Mouse (Mus musculus) forebrain, embryonic 12.5 days (tissue): ENCODE results near the gene Gm21970. TPM values are rescaled to one million over a fixed set of nuclear protein-coding genes. Genes with fewer than 3 reads are reported as not detected.

Experiments
- ATAC-seq: fragments of 200-750 bp; cut with Nextera tagmentation; 2 replicates; pipeline ENCODE4 v1.8.0; 2017; ENCODE audit warnings: moderate TSS enrichment; ENCODE audit not compliant: low FRiP score
- H3K27ac ChIP-seq: fragments of 300-500 bp; sonication (generic); 2 replicates; pipeline ENCODE4 v1.5.1; 2016; ENCODE audit warnings: mild to moderate bottlenecking
- H3K27me3 ChIP-seq: fragments of 300-500 bp; sonication (generic); 2 replicates; pipeline ENCODE4 v1.6.1; 2016; ENCODE audit warnings: mild to moderate bottlenecking
- H3K36me3 ChIP-seq: fragments of 300-500 bp; sonication (generic); replicated peaks from 2 replicates; pipeline ENCODE4 v1.6.1; 2016; ENCODE audit warnings: mild to moderate bottlenecking
- H3K4me1 ChIP-seq: fragments of 300-500 bp; sonication (generic); 2 replicates; pipeline ENCODE4 v1.6.1; 2016
- H3K4me2 ChIP-seq: fragments of 300-500 bp; sonication (generic); 2 replicates; pipeline ENCODE4 v1.6.1; 2016; ENCODE audit warnings: mild to moderate bottlenecking, moderate library complexity
- H3K4me3 ChIP-seq: fragments of 300-500 bp; sonication (generic); replicated peaks from 2 replicates; pipeline ENCODE4 v1.5.1; 2016; ENCODE audit warnings: mild to moderate bottlenecking
- H3K9ac ChIP-seq: fragments of 300-500 bp; sonication (generic); 2 replicates; pipeline ENCODE4 v1.6.1; 2016; ENCODE audit warnings: mild to moderate bottlenecking
- H3K9me3 ChIP-seq: fragments of 300-500 bp; sonication (generic); 2 replicates; pipeline ENCODE4 v1.6.1; 2016
- WGBS: fragments of 180-500 bp; shearing (Covaris S2); methylation state at CpG from one replicate; pipeline ENCODE4 v1.1.7; 2016; 5-methylcytosine and 5-hydroxymethylcytosine counted together
- polyA plus RNA-seq: library from polyadenylated mRNA; unstranded; fragments of >200 nt; fragmentation: Nextera tagmentation; extraction: Ambion mirVana; gene quantifications from 2 replicates; pipeline ENCODE4 v1.2.1, GENCODE M21; 2016

Gene Gm21970
- polyA plus RNA-seq, 1 experiment from 2014 or later = not detected

DNA sequence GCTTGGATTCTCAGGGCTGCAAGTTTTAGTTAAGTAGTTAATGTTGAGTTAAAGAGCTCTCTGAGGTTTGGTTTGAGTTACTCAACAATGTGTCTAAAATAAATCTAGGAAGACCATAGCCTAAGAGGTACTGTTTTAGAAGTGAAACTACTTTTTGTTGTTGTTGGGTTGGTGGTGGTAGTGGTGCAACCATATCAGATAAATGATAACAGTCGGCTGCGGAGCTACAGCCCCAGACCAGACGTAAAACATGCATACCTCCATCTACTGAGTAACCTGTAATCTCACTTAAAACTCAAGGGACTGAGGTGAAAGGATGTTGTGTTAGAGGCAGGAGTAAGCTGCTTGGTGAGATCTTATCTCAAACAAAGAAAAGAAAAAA is 17.3 kb upstream of the Gm21970 start:
- no peaks in the 10 kb centered on the region for H3K27me3 ChIP-seq
- no peak overlapping the region for H3K9ac ChIP-seq
- WGBS = 89% methylated on average over 3 of the region's 3 CpGs
- H3K4me3 ChIP-seq = no peak overlapping the region
- peaks cover 28% of the 10 kb centered on the region for H3K4me1 ChIP-seq
- peaks cover 10% of the 10 kb centered on the region; the same call in 1 of the 2 replicates for H3K36me3 ChIP-seq
- H3K9me3 ChIP-seq = no peaks in the 10 kb centered on the region
- no peak overlapping the region for H3K27ac ChIP-seq
- no peak for ATAC-seq
- peak overlapping the region; percentile 70; the same call in 1 of the 2 replicates for H3K4me2 ChIP-seq

DNA sequence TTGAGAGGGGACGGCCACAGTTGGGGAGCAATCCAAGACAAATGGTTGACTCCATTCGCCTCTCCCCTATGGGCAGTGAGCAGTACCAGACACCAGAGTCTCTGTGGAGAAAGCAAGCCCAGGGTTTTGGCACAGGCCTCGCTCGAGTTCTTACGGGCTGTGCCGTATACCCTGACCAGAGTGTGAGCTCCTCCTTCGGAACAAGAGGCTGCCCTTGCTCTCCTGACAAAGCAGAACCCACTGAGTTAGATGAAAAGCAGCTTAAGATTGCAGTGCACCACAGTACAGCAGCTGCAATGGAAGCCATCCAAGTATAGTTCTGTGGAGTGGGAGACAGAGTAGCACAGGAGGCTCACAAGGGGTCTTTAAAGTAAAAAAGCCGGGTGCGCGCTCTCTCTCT is 14.8 kb upstream of the Gm21970 start:
- H3K9ac ChIP-seq = no peak overlapping the region
- no peak for ATAC-seq
- WGBS = 92% methylated on average over 10 of the region's 10 CpGs
- H3K36me3 ChIP-seq = peaks cover 10% of the 10 kb centered on the region; the same call in 1 of the 2 replicates
- H3K4me2 ChIP-seq = no peak overlapping the region
- no peak overlapping the region for H3K4me3 ChIP-seq
- H3K9me3 ChIP-seq = no peaks in the 10 kb centered on the region
- H3K27ac ChIP-seq = peak overlapping the region; percentile 36; the same call in 1 of the 2 replicates
- H3K4me1 ChIP-seq = peaks cover 29% of the 10 kb centered on the region
- H3K27me3 ChIP-seq = no peaks in the 10 kb centered on the region

DNA sequence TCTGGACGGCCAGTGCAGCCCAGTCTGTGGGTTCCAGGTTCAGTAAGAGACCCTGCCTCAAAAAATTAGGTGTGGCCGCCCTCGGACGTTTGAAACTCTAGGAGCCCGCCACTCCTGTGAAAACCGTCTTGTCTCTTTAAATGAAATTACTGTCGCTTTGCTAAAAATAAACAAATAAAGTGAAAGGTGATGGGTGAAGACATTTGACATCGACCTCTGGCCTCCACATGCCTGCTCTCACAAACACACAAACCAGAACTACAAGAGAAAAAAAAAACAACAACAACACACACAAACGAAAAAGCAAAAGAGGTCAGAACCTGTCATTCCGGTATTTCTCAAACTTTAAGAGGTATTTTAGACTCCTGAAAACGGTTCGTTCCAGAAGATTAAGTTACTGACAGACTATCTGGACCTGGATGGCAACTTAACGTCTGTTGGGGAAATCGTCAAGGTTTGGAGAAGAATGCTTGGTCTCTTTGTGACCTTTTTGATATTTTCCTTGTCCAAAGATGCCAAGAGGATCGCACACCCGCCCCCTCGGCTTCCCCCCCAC is 13.0 kb upstream of the Gm21970 start:
- Histone ChIP-seq H3K27ac (0 out of 2 replicates have a peak overlapping the region, but pooled peaks have one; percentile 4), H3K4me1 (peaks cover 21% of the 10 kb centered on the region), H3K27me3 (no peaks in the 10 kb centered on the region), H3K9ac (no peak overlapping the region), H3K36me3 (peaks cover 10% of the 10 kb centered on the region; the same call in 1 of the 2 replicates), H3K4me3 (no peak overlapping the region), H3K4me2 (no peak overlapping the region), H3K9me3 (no peaks in the 10 kb centered on the region)
- no peak for ATAC-seq
- WGBS = 67% methylated on average over 17 of the region's 17 CpGs

DNA sequence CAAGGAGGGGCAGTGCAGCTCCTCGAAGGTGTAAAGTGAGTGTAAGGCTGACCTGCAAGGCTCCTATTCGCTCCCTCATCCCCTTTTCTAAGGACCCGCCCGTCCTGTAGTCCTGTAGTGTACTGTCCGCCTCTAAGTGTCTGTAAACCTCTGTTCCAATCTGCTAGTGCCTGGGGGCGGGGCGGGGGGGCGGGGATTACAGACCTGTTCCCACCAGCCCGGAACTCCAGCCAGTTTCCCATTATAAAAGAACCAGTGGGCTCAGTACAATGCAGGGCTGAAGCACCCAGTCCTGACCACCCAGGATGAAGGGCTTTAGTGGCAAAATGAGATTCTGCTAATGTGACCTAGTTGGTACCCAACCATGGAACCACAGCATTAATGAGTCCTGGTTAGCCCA is 12.5 kb upstream of the Gm21970 start:
- Histone ChIP-seq H3K4me2 (no peak overlapping the region), H3K27ac (peak overlapping the region; percentile 4; the same call in 1 of the 2 replicates), H3K4me3 (no peak overlapping the region), H3K9me3 (no peaks in the 10 kb centered on the region), H3K36me3 (peaks cover 11% of the 10 kb centered on the region; the same call in 1 of the 2 replicates), H3K27me3 (no peaks in the 10 kb centered on the region), H3K9ac (no peak overlapping the region), H3K4me1 (peaks cover 16% of the 10 kb centered on the region)
- ATAC-seq = peak; percentile 55; the same call in 1 of the 2 replicates
- 15% methylated on average over 9 of the region's 9 CpGs for WGBS

DNA sequence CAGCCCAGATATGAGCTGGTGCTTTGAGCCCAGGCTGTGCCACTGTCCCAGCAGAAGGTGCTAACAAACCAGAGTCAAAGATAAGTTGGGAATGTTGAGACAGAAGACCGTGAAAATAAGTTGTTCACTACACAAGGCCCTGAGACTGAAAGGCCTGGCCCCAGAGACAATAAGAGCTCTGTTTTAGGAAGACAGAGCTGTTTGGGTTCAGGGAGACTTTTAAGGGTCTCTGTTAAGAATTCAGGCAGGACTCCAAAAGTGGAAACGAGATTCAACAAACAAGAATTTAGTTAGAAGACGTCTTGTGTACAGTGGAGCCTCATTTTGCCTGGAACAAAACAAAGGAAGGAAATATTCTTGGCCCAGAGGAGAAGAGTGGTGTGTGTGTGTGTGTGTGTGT is 12.1 kb upstream of the Gm21970 start:
- H3K9ac ChIP-seq = no peak overlapping the region
- ATAC-seq = no peak
- no peaks in the 10 kb centered on the region for H3K27me3 ChIP-seq
- H3K9me3 ChIP-seq = no peaks in the 10 kb centered on the region
- H3K4me2 ChIP-seq = no peak overlapping the region
- H3K4me3 ChIP-seq = no peak overlapping the region
- peaks cover 15% of the 10 kb centered on the region; the same call in 1 of the 2 replicates for H3K36me3 ChIP-seq
- peak overlapping the region; percentile 4; the same call in 1 of the 2 replicates for H3K27ac ChIP-seq
- H3K4me1 ChIP-seq = peaks cover 12% of the 10 kb centered on the region
- WGBS = 25% methylated on average over 3 of the region's 3 CpGs

DNA sequence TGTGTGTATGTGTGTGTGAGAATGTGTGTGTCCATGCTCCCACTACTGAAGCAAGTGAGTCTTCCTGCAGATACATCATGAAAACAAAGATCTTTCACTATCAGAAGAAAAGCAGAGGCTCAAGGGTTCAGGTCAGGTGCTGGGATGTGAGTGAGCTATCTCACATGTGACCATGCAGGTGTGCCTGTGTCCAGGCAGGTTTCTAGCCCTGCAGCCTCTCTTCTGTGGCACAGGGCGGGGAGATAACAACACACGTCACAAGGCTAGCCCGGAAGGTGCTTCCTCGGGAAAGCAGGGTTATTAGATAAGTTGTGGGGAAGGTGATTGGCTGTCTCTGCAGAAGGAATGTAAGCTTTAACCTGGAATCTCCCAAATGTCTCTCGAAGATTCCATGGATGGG is 11.4 kb upstream of the Gm21970 start:
- Histone ChIP-seq H3K4me1 (peaks cover 9% of the 10 kb centered on the region), H3K27ac (no peak overlapping the region), H3K36me3 (peaks cover 17% of the 10 kb centered on the region; the same call in 1 of the 2 replicates), H3K4me2 (no peak overlapping the region), H3K4me3 (no peak overlapping the region), H3K9ac (no peak overlapping the region), H3K9me3 (no peaks in the 10 kb centered on the region), H3K27me3 (no peaks in the 10 kb centered on the region)
- WGBS = 90% methylated on average over 5 of the region's 5 CpGs
- ATAC-seq = no peak

DNA sequence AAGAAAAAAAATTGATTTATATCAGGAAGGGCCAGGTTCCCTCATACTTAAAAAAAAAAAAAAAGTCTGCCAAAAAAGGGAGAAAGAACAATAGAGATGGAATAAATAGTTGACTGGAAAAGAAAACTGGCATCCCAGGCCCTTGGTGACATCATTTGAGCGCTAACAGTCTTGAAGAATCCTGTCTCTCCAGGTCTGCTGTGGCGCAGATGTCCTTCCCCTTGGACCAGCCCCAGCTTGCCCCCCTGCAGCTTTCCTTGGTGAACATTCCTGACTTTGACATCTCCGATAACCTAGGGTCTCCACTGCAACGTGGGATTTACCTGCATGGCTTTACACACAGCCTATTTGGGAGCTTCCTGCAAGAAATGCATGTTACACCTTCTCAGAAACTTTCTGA is 9.9 kb upstream of the Gm21970 start:
- H3K4me3 ChIP-seq = no peak overlapping the region
- no peak overlapping the region for H3K9ac ChIP-seq
- no peaks in the 10 kb centered on the region for H3K27me3 ChIP-seq
- H3K4me2 ChIP-seq = no peak overlapping the region
- H3K9me3 ChIP-seq = no peaks in the 10 kb centered on the region
- peaks cover 21% of the 10 kb centered on the region; the same call in 1 of the 2 replicates for H3K36me3 ChIP-seq
- WGBS = 92% methylated on average over 4 of the region's 4 CpGs
- no peak for ATAC-seq
- peaks cover 14% of the 10 kb centered on the region for H3K4me1 ChIP-seq
- no peak overlapping the region for H3K27ac ChIP-seq

DNA sequence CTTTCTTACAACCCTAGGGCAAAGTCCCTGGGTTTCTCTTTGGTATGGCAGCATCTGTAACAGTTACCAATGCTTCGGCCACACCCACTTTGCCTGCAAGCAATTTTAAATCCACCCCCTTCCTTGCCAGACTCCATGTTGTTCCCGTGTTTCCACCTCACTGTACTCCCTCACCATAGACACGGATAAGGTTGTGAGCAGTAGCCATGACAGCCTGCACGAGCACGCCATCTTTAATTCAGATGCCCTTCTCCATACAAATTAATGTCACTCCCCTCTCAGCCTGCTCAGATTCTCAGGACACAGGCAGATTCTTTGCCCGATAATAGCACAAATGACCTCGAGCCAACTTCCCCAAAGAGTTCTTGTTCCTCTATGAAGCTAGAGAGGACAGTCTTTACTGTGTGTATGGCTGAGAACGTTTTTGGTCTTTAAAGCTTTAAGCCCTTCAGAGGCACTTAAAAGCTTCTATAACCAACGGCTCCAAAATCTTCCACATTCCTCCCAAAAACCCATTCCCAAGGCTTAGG is 9.2 kb upstream of the Gm21970 start:
- 92% methylated on average over 9 of the region's 9 CpGs for WGBS

DNA sequence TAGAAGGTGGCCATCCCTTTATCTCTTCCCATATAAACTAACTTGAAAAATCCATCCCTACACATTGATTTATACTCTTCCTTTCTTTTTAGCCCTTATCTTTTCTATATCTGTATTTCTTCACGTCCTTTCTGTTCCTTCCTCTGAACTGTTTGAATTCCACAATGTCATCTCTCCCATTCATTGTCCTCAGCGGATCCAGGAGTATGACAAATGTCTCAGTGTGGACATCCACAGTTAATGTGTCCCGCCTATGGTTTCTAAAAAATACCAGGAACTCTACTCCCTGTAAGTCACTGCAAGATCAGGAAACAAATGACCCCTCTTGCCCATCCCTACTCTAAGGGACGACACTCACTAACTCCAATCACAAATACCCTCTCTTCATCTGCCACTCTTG is 7.3 kb upstream of the Gm21970 start:
- no peak for ATAC-seq
- Histone ChIP-seq H3K36me3 (peaks cover 38% of the 10 kb centered on the region), H3K9ac (no peak overlapping the region), H3K27ac (no peak overlapping the region), H3K27me3 (no peaks in the 10 kb centered on the region), H3K4me3 (no peak overlapping the region), H3K4me2 (no peak overlapping the region), H3K4me1 (peaks cover 7% of the 10 kb centered on the region), H3K9me3 (no peaks in the 10 kb centered on the region; the same call in 1 of the 2 replicates)
- 86% methylated on average over 4 of the region's 4 CpGs for WGBS

More for the DNA sequence above, 9.2 kb upstream of the Gm21970 start:
- Histone ChIP-seq H3K9ac (no peak overlapping the region), H3K4me3 (no peak overlapping the region), H3K4me1 (peaks cover 14% of the 10 kb centered on the region), H3K4me2 (no peak overlapping the region), H3K27ac (no peak overlapping the region), H3K36me3 (peaks cover 24% of the 10 kb centered on the region; the same call in 1 of the 2 replicates), H3K9me3 (no peaks in the 10 kb centered on the region), H3K27me3 (no peaks in the 10 kb centered on the region)
- no peak for ATAC-seq

DNA sequence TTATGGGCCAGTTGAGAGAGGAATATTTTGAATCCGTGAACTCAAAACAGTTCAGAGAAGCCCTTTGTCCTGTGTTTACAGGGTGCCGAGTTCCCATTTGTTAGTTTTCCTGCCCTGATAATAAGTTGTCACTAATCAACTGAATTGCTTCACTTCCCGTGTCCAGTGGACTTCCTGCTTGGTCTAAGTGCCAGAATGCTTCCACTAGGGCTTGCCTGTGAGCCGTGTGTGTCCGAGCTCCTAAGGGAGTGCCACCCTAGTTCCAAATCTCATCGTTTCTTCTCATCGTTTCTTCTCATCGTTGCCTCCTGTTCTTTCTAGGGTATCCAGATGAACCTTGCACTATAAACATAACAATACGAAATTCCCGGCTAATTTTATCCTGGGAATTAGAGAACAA is 5.9 kb upstream of the Gm21970 start:
- Histone ChIP-seq H3K4me2 (no peak overlapping the region), H3K4me1 (peaks cover 6% of the 10 kb centered on the region; the same call in 1 of the 2 replicates), H3K9ac (no peak overlapping the region), H3K9me3 (no peaks in the 10 kb centered on the region; the same call in 1 of the 2 replicates), H3K27me3 (no peaks in the 10 kb centered on the region), H3K27ac (no peak overlapping the region), H3K36me3 (peaks cover 42% of the 10 kb centered on the region), H3K4me3 (no peak overlapping the region)
- 52% methylated on average over 10 of the region's 10 CpGs for WGBS
- ATAC-seq = no peak

DNA sequence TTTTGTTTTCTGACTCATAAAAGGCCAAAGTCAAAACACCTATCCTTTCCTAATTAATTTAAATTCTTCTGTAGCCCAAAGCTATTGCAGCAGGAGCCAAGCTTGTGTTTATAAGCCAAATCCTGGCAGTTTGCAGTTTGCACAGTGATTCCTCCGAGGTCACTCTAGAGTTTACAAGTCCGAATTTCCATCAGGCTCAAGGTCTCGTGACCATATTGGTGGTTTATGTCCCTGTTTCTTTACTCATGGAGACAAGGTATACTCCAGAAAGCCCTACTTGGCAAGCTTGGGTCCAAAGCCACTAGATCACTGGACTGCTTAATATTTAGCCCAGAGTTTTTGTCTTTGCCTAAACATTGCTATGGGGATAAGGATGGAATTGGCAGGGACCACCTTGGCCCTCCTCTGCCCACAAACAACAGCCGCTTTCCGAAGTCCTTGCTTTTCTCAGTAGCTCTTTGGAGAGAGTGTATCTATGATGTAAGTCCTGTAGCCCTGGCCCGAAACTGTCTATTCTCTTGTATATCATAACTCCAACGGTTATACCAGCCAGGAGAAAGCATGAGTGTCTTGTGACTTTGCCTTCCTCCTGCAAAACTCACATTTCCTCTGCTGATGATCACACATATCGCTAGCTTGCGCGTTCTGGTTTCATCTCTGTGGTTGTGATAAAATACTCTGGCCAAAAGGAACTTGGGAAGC is 5.0 kb upstream of the Gm21970 start:
- no peak overlapping the region for H3K4me3 ChIP-seq
- no peaks in the 10 kb centered on the region; the same call in 1 of the 2 replicates for H3K9me3 ChIP-seq
- H3K4me1 ChIP-seq = peaks cover 6% of the 10 kb centered on the region; the same call in 1 of the 2 replicates
- no peaks in the 10 kb centered on the region for H3K27me3 ChIP-seq
- no peak overlapping the region for H3K4me2 ChIP-seq
- 92% methylated on average over 10 of the region's 10 CpGs for WGBS
- ATAC-seq = no peak
- peaks cover 42% of the 10 kb centered on the region for H3K36me3 ChIP-seq
- no peak overlapping the region for H3K9ac ChIP-seq
- no peak overlapping the region for H3K27ac ChIP-seq

DNA sequence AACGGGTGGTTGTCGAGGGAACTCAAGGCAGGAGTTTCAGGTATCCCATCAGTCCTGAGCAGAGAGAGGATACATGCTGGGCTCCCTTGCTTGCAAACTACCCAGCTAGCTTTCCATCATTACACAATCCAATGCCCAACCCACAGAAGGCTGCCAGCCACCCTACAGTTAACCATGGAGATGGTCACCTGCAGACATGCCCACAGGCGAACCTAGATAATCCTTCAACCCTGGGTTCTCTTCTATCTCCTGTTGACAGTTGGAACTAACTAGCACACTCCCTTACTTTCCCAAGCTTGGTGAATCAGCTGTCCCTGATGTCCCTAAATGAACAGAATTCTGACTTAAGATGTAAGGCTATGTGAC is 4.4 kb upstream of the Gm21970 start:
- no peak overlapping the region for H3K27ac ChIP-seq
- no peaks in the 10 kb centered on the region; the same call in 1 of the 2 replicates for H3K9me3 ChIP-seq
- H3K36me3 ChIP-seq = peaks cover 47% of the 10 kb centered on the region
- no peak overlapping the region for H3K9ac ChIP-seq
- no peak for ATAC-seq
- H3K4me3 ChIP-seq = no peak overlapping the region
- H3K4me2 ChIP-seq = no peak overlapping the region
- WGBS = 88% methylated on average over 3 of the region's 3 CpGs
- no peaks in the 10 kb centered on the region for H3K27me3 ChIP-seq
- H3K4me1 ChIP-seq = peaks cover 6% of the 10 kb centered on the region; the same call in 1 of the 2 replicates
